Mouse (Mus musculus): Measurements from ENCODE around the gene Exosc9.
"Not testable (repeated sequence)": the region's sequence is repeated elsewhere in the genome, so short reads cannot be mapped to it uniquely, and the experiment has no call there.

Exosc9 gene

DNA sequence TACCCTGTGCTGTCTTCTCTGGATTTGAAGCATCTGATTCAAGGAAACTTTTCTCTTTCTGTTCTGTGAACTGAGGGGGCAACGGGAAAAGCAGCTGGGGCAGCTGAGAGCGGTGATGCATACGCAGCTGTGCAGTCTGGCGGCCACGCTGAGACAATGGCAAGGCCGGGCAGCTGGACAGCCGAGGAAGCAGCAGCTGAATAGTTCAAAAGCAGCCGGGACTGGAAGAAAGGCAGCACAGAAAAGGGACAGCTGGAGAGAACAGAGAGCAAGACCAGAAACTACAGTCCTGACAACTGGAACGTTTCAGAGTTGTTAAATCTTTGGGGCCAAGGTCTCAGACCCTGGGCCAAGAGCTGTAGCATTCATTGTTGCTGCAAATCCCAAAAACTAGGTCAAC, 1.1 kb upstream of the Exosc9 start:
- DNase-seq (ENCODE audit: inconsistent age in 2 of 2, low spot score in 1 of 2) = peak in 1 of 2 experiments; percentile 20

DNA sequence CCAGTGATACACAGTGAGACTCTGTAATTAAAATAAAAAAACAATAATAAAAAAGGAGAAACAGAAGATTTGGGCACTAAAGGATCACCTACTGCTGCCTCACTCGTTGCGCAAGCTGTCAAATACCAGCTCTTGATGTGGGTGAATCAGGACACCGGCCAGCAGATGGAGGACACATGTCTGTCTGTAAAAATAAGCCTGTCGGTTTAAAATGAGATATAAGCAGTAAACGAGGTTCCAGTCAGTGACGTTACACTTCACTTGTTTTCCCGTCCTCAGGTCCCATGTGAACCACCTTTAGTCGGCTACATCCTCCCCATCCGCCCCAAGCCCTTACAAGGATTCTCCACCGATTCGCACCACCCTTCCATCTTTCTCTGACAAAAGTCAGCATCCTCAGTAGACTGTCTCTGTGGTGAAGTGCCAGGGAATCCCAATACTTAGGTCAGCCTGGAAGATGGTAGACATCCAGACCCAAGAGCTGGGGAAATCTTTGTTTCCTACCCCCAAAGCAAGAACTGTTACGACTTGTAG, 488 bp upstream of the Exosc9 start:
- DNase-seq (ENCODE audit: inconsistent age in 2 of 2, low spot score in 1 of 2) = peak in 1 of 2 experiments; percentile 82

DNA sequence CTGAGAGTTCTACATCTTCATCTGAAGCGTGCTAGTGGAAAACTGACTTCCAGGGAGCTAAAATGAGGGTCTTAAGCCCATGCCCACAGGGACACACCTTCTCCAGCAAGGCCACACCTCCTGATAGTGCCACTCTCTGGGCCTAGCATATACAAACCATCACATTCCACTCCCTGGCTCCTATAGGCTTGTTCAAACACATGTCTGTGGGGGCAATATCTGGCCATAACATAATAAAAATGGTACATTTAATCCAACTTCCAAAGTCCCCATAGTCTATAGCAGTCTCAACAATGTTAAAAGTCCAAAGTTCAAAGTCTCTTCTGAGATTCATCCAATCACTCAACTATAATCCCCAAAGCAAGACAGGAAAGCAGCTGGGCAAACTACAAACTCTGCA, 5.2 kb downstream of the Exosc9 start:
- no peak for DNase-seq (ENCODE audit: inconsistent age in 2 of 2, low spot score in 1 of 2)

DNA sequence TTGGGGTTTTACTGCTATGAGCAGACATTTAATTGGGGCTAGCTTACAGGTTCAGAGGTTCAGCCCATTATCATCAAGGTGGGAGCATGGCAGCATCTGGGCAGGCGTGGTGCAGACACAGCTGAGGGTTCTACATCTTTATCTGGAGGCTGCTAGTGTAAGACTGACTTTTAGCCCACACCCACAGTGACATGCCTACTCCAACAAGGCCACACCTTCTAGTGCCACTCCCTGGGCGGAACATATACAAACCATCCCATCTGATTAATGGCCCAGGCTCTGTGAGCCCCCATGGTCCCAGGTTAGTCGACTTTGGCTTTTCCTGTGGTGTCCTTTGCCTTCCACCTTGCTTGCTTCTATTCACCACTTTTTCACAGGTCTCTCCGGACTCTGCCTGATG, 7.2 kb downstream of the Exosc9 start:
- DNase-seq (ENCODE audit: inconsistent age in 2 of 2, low spot score in 1 of 2) = no peak

DNA sequence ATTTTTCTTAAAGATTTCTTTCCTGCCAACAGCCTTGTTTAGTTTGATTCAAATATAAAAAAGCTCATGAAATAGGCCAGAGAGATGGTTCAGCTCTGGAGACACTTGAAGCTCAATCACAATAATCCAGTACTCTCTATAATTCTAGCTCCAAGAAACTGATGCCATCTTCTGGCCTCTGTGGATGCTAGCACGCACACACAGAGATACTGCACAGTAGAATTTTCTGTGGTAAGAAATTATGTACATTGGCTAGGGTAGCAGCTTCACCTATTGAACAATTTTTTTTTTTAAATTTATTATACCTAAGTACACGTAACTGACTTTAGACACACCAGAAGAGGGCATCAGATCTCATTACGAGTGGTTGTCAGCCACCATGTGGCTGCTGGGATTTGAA, 11.3 kb downstream of the Exosc9 start:
- DNase-seq (ENCODE audit: inconsistent age in 2 of 2, low spot score in 1 of 2) = no peak

DNA sequence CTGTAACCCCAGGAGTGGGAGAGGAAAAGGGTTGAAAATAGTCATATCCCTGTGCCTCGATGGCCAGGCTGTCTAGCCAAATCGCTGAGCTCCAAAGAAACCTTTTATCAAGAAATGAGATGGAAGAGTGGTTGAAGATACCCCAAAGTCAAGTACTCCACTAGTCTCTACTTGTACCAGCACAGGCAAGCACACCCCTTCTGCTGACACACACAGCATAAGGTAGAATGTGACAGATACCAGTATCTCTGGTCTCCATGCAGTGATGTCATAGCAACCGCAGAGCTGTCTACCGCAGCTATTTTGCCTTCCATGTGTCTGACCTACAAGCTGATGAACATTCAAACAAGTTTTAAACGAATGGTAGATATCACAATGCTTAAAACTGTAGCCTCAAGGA, 17.4 kb downstream of the Exosc9 start:
- DNase-seq (ENCODE audit: inconsistent age in 2 of 2, low spot score in 1 of 2) = no peak

DNA sequence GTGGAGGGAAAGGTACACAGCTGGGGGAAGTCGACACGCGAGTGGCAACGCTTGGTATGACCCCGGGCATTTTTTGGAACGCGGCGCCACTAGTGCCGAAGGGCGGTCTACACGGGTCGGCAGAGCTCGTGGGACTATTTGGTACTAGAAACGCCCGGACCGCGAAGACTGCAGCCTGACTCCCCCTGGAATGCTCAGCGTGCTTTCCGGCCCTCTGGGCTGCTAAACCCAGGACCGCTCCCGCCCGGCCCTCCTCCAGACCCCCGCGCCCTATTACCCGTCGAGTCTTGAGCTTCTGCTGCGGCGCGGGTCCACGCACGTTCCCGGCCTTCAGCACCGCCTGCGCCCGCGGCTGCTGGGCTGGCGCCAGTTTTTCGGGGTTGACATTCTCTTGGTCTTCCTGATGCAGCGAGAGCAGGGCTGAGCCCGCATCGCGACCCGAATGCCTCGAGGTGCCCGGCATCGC, 19.0 kb downstream of the Exosc9 start:
- DNase-seq (ENCODE audit: inconsistent age in 2 of 2, low spot score in 1 of 2) = no peak

DNA sequence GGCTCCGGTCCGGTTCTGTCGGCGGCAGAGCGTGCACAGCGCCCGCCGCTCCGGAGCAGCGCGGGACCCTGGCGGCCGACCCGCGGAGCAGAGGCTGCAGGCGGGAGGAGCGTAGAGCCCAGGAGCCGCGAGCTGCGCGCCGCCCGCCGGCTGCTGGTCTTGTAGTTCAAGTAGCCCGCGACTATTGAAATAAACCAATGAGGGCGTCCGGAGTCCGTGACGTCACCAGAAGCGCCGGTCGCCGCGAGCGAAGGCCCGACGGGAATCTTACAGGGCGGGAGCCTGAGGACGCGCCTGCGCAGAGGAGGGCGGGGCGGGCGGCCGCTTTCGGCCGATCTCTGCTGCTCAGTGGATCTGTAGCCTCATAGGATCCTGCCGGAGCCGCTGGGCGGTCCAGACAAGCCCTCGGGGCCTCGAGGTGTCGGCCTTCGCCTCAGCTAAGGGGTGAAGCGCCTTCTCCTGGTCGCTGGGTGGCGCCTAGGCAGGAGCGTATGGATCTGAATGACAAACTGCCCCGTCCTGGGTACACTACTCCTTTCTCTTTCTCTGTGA, 19.5 kb downstream of the Exosc9 start, which contains the start of gene Ccna2:
TSS of gene Ccna2 (minus strand) at position 324 of the 552 bp plus-strand sequence.
- peak; percentile 99 for DNase-seq (ENCODE audit: inconsistent age in 2 of 2, low spot score in 1 of 2)

DNA sequence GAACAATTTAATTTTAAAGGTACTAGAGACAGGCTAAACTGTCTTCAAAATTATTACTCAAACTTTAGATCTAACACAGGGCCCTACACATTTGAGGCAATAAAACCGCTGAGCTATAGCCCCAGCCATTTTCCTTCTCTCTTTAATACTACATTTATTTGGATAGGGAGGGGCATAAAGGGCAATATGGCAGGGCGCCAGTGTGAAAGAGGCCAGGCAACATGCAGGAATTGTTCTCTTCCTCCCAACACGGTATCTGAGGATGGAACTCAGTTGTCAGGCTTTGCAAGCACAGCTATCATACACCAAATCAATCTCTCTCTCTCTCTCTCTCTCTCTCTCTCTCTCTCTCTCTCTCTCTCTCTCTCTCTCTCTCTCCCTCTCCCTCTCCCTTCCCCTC, 46.4 kb downstream of the Exosc9 start:
- DNase-seq (ENCODE audit: inconsistent age in 2 of 2, low spot score in 1 of 2) = no peak

DNA sequence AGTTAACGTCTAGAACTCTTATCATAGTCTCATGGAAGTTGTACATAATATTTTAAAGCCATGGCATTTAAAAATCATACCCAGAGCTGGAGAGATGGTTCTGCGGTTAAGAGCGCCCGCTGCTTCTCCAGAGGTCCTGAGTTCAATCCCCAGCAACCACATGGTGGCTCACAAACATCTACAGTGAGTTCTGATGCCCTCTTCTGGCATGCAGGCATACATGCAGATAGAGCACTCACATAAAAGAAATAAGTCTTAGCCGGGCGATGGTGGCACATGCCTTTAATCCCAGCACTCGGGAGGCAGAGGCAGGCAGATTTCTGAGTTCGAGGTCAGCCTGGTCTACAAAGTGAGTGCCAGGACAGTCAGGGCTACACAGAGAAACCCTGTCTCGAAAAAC, 47.4 kb downstream of the Exosc9 start:
- DNase-seq (ENCODE audit: inconsistent age in 2 of 2, low spot score in 1 of 2) = not testable (repeated sequence)

DNA sequence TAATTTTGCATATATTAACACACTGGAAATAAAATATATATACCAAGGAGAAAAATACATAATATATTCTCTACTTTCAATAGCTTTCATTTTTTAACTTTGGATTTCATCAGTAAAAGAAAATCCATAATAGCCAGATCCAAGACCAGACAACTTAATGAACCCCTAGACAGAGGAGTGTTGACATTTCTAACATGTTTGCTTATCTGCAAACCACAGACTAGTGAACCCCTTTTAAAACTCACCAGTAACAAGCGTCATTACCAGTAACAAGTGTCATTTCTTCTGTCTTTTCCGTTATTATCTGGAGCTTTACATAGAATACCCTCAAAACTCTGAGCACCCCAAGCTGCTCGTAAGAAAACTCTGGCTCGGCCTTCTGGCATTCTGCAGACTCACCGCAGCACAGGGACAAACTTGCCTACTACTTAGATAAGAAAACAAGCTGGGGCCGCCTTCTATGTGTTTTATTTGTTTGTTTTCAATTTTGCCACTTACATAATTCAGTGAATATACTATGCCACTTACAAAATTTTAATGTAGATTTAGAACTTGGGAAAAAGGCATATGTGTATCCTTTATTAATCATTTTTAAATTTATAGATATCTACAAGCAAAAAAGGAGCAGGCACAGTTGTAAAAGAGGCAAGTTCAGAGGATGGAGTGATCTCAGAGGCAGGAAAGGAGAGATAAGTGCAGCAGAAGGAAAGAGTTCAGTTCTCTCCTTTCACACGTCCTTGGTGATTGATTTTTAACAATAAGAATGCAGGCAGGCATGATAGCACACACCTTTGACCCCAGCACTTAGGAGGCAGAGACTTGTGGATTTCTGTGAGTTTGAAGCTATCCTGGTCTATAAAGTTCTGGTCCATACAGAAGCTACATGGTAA, 53.7 kb downstream of the Exosc9 start:
- DNase-seq (ENCODE audit: inconsistent age in 2 of 2, low spot score in 1 of 2) = no peak

DNA sequence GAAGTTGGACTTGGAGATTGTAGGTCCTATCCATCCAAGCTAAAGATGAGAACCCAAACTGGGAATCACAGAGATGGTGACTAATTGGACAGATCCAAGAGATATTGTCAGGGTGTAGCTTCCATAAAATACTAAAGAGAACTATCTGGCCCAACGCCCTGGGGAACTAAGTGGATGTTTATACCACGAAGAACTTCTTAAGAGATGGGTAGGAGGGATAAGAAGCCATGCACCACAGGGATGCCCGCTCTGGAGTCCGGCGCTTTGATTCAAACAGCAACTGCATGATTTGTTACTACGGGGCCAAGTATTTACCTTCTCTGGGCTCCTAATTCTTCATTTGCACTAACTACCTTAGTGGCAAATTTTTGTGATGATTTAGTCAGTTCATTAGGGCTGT, 60.3 kb downstream of the Exosc9 start:
- DNase-seq (ENCODE audit: inconsistent age in 2 of 2, low spot score in 1 of 2) = no peak

DNA sequence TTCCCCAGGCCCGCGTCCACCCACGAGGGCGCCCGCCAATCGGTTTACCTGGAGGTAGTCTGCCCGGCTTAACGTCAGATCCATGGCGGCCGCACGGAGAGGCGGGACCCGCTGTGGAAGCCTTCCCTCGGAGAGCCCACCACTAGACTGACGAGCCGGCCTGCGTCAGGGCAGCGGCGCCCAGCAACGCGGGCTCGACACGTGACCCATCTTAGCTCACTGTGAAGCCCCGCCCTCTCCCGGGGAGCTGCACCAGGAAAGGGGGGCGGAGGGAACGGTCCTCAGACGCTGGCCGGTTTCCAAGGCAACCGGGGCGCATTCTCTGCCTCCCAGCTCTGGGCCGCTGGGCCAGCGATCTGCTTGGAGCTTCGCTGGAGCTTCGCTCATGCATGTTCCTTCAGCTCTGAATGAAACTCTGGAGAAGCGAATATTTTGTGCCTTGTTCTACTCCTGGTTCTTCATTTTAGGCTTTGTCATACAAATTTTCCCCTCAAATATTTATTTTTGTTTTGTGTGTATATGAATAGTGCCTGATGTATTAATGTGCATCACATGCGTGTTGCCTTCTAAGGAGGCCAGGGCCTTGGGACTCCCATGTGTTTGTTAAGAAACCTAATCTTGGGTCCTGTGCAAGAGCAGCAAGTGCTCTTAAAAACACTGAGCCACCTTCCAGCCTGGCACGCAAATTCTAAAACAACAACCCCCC, 60.9 kb downstream of the Exosc9 start, which contains the start of gene Bbs7:
TSS of gene Bbs7 (minus strand) at position 276 of the 706 bp plus-strand sequence.
- peak; percentile 96 to 97 for DNase-seq (ENCODE audit: inconsistent age in 2 of 2, low spot score in 1 of 2)

DNA sequence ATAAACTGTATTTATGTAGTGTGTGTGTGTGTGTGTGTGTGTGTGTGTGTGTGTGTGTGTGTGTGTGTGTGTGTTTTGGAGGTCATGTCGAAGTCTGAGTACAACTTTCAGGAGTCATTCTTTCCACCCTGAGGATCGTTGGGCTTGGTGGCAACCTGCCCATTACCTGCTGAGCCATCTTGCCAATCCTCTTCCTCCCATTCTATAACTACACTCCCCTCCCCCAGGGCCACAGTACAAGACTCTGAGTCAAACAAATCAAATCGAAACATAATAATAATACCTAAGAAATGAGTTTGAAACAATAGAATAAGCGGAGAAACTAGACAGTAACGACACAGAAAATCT, 61.5 kb downstream of the Exosc9 start:
- DNase-seq (ENCODE audit: inconsistent age in 2 of 2, low spot score in 1 of 2) = peak; percentile 11 to 32

All from adrenal gland, adult (tissue).